Mouse (Mus musculus) neutrophil, adult 83 days (primary cell): ENCODE results near the gene Atg4b. TPM values are rescaled to one million over a fixed set of nuclear protein-coding genes. Genes with fewer than 3 reads are reported as not detected.

Experiments
- total RNA-seq, 2 experiments: library from RNA; stranded (reverse); gene quantifications; one replicate each; pipeline ENCODE4 v1.2.4; 2023

The Atg4b gene
- 10 to 100 TPM; 62.3 to 66.9 TPM for total RNA-seq

GRCm38 (mm10) chr1:93751290-93751689, at the start of gene Atg4b:
TSS of gene Atg4b (plus strand) at chr1:93751500.

GRCm38 (mm10) chr1:93754573-93755290, 3.4 kb downstream of the Atg4b start, which contains the start of gene Thap4:
TSS of gene Thap4 (minus strand) at chr1:93754864.

GRCm38 (mm10) chr1:93801741-93802238, 50.5 kb downstream of the Atg4b start, which contains the start of gene Dtymk:
TSS of gene Dtymk (minus strand) at chr1:93801934.

GRCm38 (mm10) chr1:93803556-93804507, 52.5 kb downstream of the Atg4b start, which contains the start of gene Ing5:
TSS of gene Ing5 (plus strand) at chr1:93803965.

GRCm38 (mm10) chr1:93824609-93825008, 73.3 kb downstream of the Atg4b start, which contains the start of gene D2hgdh:
TSS of gene D2hgdh (plus strand) at chr1:93824909.

Other genes with a start within 250 kb of the Atg4b start
- gene Farp2, start 239.4 kb upstream of the Atg4b start, total RNA-seq = 1 to 10 TPM; 2.0 to 2.5 TPM
- 10 to 100 TPM; 43.5 to 45.4 TPM for gene Stk25, start 92.8 kb upstream of the Atg4b start, total RNA-seq
- gene Bok, start 65.8 kb upstream of the Atg4b start, total RNA-seq = not detected
- 10 to 100 TPM; 24.2 to 29.2 TPM for gene Thap4, start 3.4 kb downstream of the Atg4b start, total RNA-seq
- 10 to 100 TPM; 58.5 to 63.6 TPM for gene Dtymk, start 50.4 kb downstream of the Atg4b start, total RNA-seq
- gene Ing5, start 52.5 kb downstream of the Atg4b start, total RNA-seq = 10 to 100 TPM; 20.7 to 22.5 TPM
- gene D2hgdh, start 73.4 kb downstream of the Atg4b start, total RNA-seq = 10 to 100 TPM; 16.6 to 24.6 TPM
- gene Gal3st2, start 109.8 kb downstream of the Atg4b start, total RNA-seq = not detected
- gene Gal3st2b, start 166.8 kb downstream of the Atg4b start, total RNA-seq = under 1 TPM in 1 of 2 experiments, not detected in 1; 0.24 TPM
- not detected for gene Gal3st2c, start 239.0 kb downstream of the Atg4b start, total RNA-seq